Mouse (Mus musculus) liver, embryonic 14 days (tissue): ENCODE results near the gene Dlx4. TPM values are rescaled to one million over a fixed set of nuclear protein-coding genes. Genes with fewer than 3 reads are reported as not detected.

ENCODE experiments used
- polyA plus RNA-seq: library from polyadenylated mRNA; depleted of rRNA; stranded (reverse); fragments of >200 nt; gene quantifications from 2 replicates; pipeline ENCODE4 v1.2.3, GENCODE M21; 2012; rRNA removed

The Dlx4 gene
- polyA plus RNA-seq: 0.06 and 0.09 TPM in 2 replicates

DNA sequence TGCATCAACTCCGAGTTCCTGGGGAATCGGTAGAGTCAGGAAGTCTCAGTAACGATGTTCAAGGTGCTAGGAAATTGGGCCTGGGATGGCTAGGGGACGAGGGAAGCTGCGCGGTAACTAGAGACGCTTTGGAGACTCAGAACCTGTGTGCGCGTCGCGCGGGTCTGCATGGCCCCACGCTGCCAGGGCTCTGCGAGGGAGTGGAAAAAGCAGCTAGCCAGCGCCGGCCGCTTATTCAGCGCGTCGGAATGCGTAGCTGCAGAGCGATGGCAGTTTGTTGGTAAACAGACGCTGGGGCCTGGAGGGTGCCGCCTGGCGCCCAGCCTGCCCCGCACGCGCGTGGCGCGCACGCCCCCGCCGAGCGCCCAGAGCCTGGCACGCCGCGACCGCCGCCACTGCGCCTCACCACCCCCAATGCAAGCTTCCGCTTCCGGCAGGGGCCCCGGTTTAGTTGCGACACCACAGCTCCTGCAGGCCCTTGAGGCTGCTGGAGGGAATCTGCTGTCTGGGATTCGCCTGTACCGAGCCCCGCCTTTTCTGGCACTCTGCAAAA, at the start of gene Dlx4:
Dlx4 (minus strand) TSS at position 413 of the 553 bp plus-strand sequence.

DNA sequence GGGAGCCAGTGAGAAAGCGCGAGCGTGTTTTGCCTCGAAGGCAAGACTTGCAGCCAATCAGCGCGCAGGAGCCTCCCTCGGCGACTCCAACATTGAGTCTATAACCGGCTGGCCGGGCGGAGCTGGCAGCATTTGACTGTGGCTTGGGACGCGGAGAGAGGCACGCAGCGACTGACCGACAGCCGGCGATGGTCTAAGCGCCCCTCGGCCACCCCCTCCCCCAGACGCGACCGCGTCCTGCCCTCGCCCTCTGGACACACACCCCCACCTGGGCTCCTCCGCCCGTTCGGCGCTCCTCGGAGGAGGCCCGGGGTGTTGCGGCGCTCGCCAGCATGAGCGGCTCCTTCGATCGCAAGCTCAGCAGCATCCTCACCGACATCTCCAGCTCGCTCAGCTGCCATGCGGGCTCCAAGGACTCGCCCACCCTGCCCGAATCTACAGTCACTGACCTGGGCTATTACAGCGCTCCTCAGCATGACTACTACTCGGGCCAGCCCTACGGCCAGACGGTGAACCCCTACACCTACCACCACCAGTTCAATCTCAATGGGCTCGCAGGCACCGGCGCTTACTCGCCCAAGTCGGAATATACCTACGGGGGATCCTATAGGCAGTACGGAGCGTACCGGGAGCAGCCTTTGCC, 26.0 kb downstream of the Dlx4 start, which contains the start of gene Dlx3:
Dlx3 (plus strand) TSS at position 130 of the 643 bp plus-strand sequence.

Other genes with a start within 250 kb of the Dlx4 start
- 10.2 and 23.4 TPM in 2 replicates for gene Col1a1, start 210.0 kb downstream of the Dlx4 start, polyA plus RNA-seq
- not detected in 2 replicates for gene Hils1, start 178.7 kb downstream of the Dlx4 start, polyA plus RNA-seq
- 0.23 TPM in 1 of 2 replicates, not detected in the other for gene Sgca, start 169.9 kb downstream of the Dlx4 start, polyA plus RNA-seq
- gene Ppp1r9b, start 155.2 kb downstream of the Dlx4 start, polyA plus RNA-seq: 15.3 and 16.2 TPM in 2 replicates
- 26.8 and 33.2 TPM in 2 replicates for gene Samd14, start 136.4 kb downstream of the Dlx4 start, polyA plus RNA-seq
- gene Pdk2, start 104.9 kb downstream of the Dlx4 start, polyA plus RNA-seq: 3.2 and 3.5 TPM in 2 replicates
- gene Itga3, start 69.5 kb downstream of the Dlx4 start, polyA plus RNA-seq: 1.8 TPM in 2 replicates
- gene Dlx3, start 26.1 kb downstream of the Dlx4 start, polyA plus RNA-seq: 0.02 TPM in 1 of 2 replicates, not detected in the other
- gene Tac4, start 115.3 kb upstream of the Dlx4 start, polyA plus RNA-seq: 0.03 TPM in 1 of 2 replicates, not detected in the other
- gene Kat7, start 164.0 kb upstream of the Dlx4 start, polyA plus RNA-seq: 16.6 and 19.8 TPM in 2 replicates
- 79.5 and 101 TPM in 2 replicates for gene Fam117a, start 190.8 kb upstream of the Dlx4 start, polyA plus RNA-seq
- gene Slc35b1, start 238.4 kb upstream of the Dlx4 start, polyA plus RNA-seq: 20.9 and 26.3 TPM in 2 replicates